Mouse (Mus musculus): ENCODE measurements around the gene Limk2. TPM values are rescaled to one million over a fixed set of nuclear protein-coding genes. Genes with fewer than 3 reads are reported as not detected.
A peak's percentile ranks its signal among the peaks of the same experiment; 100 is the strongest.

Gene Limk2
- polyA plus RNA-seq, 1 experiment from 2014 or later = 54.6 TPM

GRCm38 (mm10) chr11:3404287-3405047 lies 4.5 kb downstream of the Limk2 start:
- no peak for DNase-seq (ENCODE audit: low spot score)
- WGBS = 89% methylated on average over 7 of the region's 7 CpGs
- no peaks in the 10 kb centered on the region for H3K9me3 ChIP-seq (replicated peaks)
- H3K4me3 ChIP-seq = no peak overlapping the region
- H3K27me3 ChIP-seq (ENCODE audit: low read depth, poor library complexity, severe bottlenecking) = peaks cover 8% of the 10 kb centered on the region; the same call in 1 of the 2 replicates
- no peak overlapping the region for H3K27ac ChIP-seq
- H3K36me3 ChIP-seq = no peaks in the 10 kb centered on the region
- H3K4me1 ChIP-seq = peaks cover 13% of the 10 kb centered on the region

GRCm38 (mm10) chr11:3403024-3403423 lies 6.0 kb downstream of the Limk2 start:
- H3K4me1 ChIP-seq = peaks cover 5% of the 10 kb centered on the region
- H3K9me3 ChIP-seq (replicated peaks) = no peaks in the 10 kb centered on the region
- WGBS = 84% methylated on average over 3 of the region's 3 CpGs
- H3K4me3 ChIP-seq = no peak overlapping the region
- no peak for DNase-seq (ENCODE audit: low spot score)
- H3K27ac ChIP-seq = no peak overlapping the region
- H3K27me3 ChIP-seq (ENCODE audit: low read depth, poor library complexity, severe bottlenecking) = peaks cover 7% of the 10 kb centered on the region; the same call in 1 of the 2 replicates
- H3K36me3 ChIP-seq = no peaks in the 10 kb centered on the region

- DNase-seq (ENCODE audit: low spot score) = no peak
These were observed 10.7 kb downstream of the Limk2 start for GRCm38 (mm10) chr11:3398318-3398717.

GRCm38 (mm10) chr11:3396562-3396961 lies 12.4 kb downstream of the Limk2 start:
- peaks cover 3% of the 10 kb centered on the region; the same call in 1 of the 2 replicates for H3K4me1 ChIP-seq
- no peak overlapping the region for H3K27ac ChIP-seq
- H3K9me3 ChIP-seq (replicated peaks) = no peaks in the 10 kb centered on the region
- 81% methylated on average over 8 of the region's 8 CpGs for WGBS
- no peak for DNase-seq (ENCODE audit: low spot score)
- H3K4me3 ChIP-seq = no peak overlapping the region
- no peaks in the 10 kb centered on the region for H3K27me3 ChIP-seq (ENCODE audit: low read depth, poor library complexity, severe bottlenecking)
- H3K36me3 ChIP-seq = no peaks in the 10 kb centered on the region

More at GRCm38 (mm10) chr11:3398318-3398717, 10.7 kb downstream of the Limk2 start:
- Histone ChIP-seq H3K27ac (no peak overlapping the region), H3K27me3 (ENCODE audit: low read depth, poor library complexity, severe bottlenecking) (no peaks in the 10 kb centered on the region), H3K36me3 (no peaks in the 10 kb centered on the region), H3K9me3 (replicated peaks) (no peaks in the 10 kb centered on the region), H3K4me1 (peaks cover 3% of the 10 kb centered on the region; the same call in 1 of the 2 replicates), H3K4me3 (no peak overlapping the region)
- 60% methylated on average over 1 of the region's 1 CpGs for WGBS

- H3K4me3 ChIP-seq = no peak overlapping the region
- H3K36me3 ChIP-seq = no peaks in the 10 kb centered on the region
- H3K4me1 ChIP-seq = peaks cover 3% of the 10 kb centered on the region; the same call in 1 of the 2 replicates
- H3K27me3 ChIP-seq (ENCODE audit: low read depth, poor library complexity, severe bottlenecking) = no peaks in the 10 kb centered on the region
- H3K27ac ChIP-seq = no peak overlapping the region
- 82% methylated on average over 3 of the region's 3 CpGs for WGBS
- H3K9me3 ChIP-seq (replicated peaks) = no peaks in the 10 kb centered on the region
- DNase-seq (ENCODE audit: low spot score) = no peak
These were observed 12.9 kb downstream of the Limk2 start for GRCm38 (mm10) chr11:3396091-3396490.

- DNase-seq (ENCODE audit: low spot score) = no peak
- no peaks in the 10 kb centered on the region for H3K27me3 ChIP-seq (ENCODE audit: low read depth, poor library complexity, severe bottlenecking)
- no peak overlapping the region for H3K4me3 ChIP-seq
- H3K9me3 ChIP-seq (replicated peaks) = no peaks in the 10 kb centered on the region
- 75% methylated on average over 5 of the region's 5 CpGs for WGBS
- H3K27ac ChIP-seq = 0 out of 2 replicates have a peak overlapping the region, but pooled peaks have one; percentile 1
- peaks cover 8% of the 10 kb centered on the region for H3K4me1 ChIP-seq
- H3K36me3 ChIP-seq = no peaks in the 10 kb centered on the region
These were observed 14.5 kb downstream of the Limk2 start for GRCm38 (mm10) chr11:3394520-3394919.

GRCm38 (mm10) chr11:3392526-3392925 lies 16.5 kb downstream of the Limk2 start:
- no peaks in the 10 kb centered on the region; the same call in 1 of the 2 replicates for H3K36me3 ChIP-seq
- WGBS = 87% methylated on average over 8 of the region's 8 CpGs
- H3K27ac ChIP-seq = no peak overlapping the region
- H3K4me1 ChIP-seq = peaks cover 5% of the 10 kb centered on the region; the same call in 1 of the 2 replicates
- no peaks in the 10 kb centered on the region for H3K9me3 ChIP-seq (replicated peaks)
- no peak overlapping the region for H3K4me3 ChIP-seq
- no peak for DNase-seq (ENCODE audit: low spot score)
- H3K27me3 ChIP-seq (ENCODE audit: low read depth, poor library complexity, severe bottlenecking) = no peaks in the 10 kb centered on the region

GRCm38 (mm10) chr11:3390789-3391188 lies 18.2 kb downstream of the Limk2 start:
- Histone ChIP-seq H3K4me1 (peaks cover 10% of the 10 kb centered on the region; the same call in 1 of the 2 replicates), H3K4me3 (no peak overlapping the region), H3K36me3 (no peaks in the 10 kb centered on the region; the same call in 1 of the 2 replicates), H3K9me3 (replicated peaks) (no peaks in the 10 kb centered on the region), H3K27ac (no peak overlapping the region), H3K27me3 (ENCODE audit: low read depth, poor library complexity, severe bottlenecking) (no peaks in the 10 kb centered on the region)
- 91% methylated on average over 5 of the region's 5 CpGs for WGBS
- DNase-seq (ENCODE audit: low spot score) = no peak

- no peak for DNase-seq (ENCODE audit: low spot score)
- 60% methylated on average over 5 of the region's 5 CpGs for WGBS
- no peaks in the 10 kb centered on the region for H3K9me3 ChIP-seq (replicated peaks)
- H3K4me3 ChIP-seq = no peak overlapping the region
- H3K27me3 ChIP-seq (ENCODE audit: low read depth, poor library complexity, severe bottlenecking) = no peaks in the 10 kb centered on the region
- H3K27ac ChIP-seq = no peak overlapping the region
- H3K4me1 ChIP-seq = peaks cover 10% of the 10 kb centered on the region; the same call in 1 of the 2 replicates
- no peaks in the 10 kb centered on the region; the same call in 1 of the 2 replicates for H3K36me3 ChIP-seq
These were observed 19.0 kb downstream of the Limk2 start for GRCm38 (mm10) chr11:3389996-3390395.

GRCm38 (mm10) chr11:3387482-3388196 lies 21.4 kb downstream of the Limk2 start:
- Histone ChIP-seq H3K4me3 (no peak overlapping the region), H3K36me3 (peaks cover 10% of the 10 kb centered on the region), H3K9me3 (replicated peaks) (no peaks in the 10 kb centered on the region), H3K27ac (no peak overlapping the region), H3K4me1 (peaks cover 10% of the 10 kb centered on the region; the same call in 1 of the 2 replicates), H3K27me3 (ENCODE audit: low read depth, poor library complexity, severe bottlenecking) (no peaks in the 10 kb centered on the region)
- no peak for DNase-seq (ENCODE audit: low spot score)
- WGBS = 87% methylated on average over 6 of the region's 6 CpGs

- no peaks in the 10 kb centered on the region for H3K9me3 ChIP-seq (replicated peaks)
- no peak overlapping the region for H3K4me3 ChIP-seq
- H3K4me1 ChIP-seq = peaks cover 10% of the 10 kb centered on the region; the same call in 1 of the 2 replicates
- 25% methylated on average over 4 of the region's 4 CpGs for WGBS
- no peaks in the 10 kb centered on the region for H3K27me3 ChIP-seq (ENCODE audit: low read depth, poor library complexity, severe bottlenecking)
- no peak overlapping the region for H3K27ac ChIP-seq
- H3K36me3 ChIP-seq = peaks cover 12% of the 10 kb centered on the region
- DNase-seq (ENCODE audit: low spot score) = peak; percentile 85
These were observed 22.0 kb downstream of the Limk2 start for GRCm38 (mm10) chr11:3386941-3387368.

- DNase-seq (ENCODE audit: low spot score) = no peak
- H3K36me3 ChIP-seq = peaks cover 13% of the 10 kb centered on the region
- 83% methylated on average over 5 of the region's 5 CpGs for WGBS
- no peaks in the 10 kb centered on the region for H3K9me3 ChIP-seq (replicated peaks)
- H3K27ac ChIP-seq = no peak overlapping the region
- no peaks in the 10 kb centered on the region for H3K27me3 ChIP-seq (ENCODE audit: low read depth, poor library complexity, severe bottlenecking)
- H3K4me1 ChIP-seq = 0 out of 2 replicates have a peak, but pooled peaks cover 4% of the 10 kb centered on the region
- H3K4me3 ChIP-seq = no peak overlapping the region
These were observed 26.1 kb downstream of the Limk2 start for GRCm38 (mm10) chr11:3382602-3383594.

Data from limb, embryonic 10.5 days (tissue).